Mouse (Mus musculus) testis, adult 2 months (tissue): ENCODE results near the gene Opa1.

Experiments
- CTCF ChIP-seq: fragments of 200-500 bp; IDR thresholded peaks from 2 replicates; pipeline ENCODE4 v1.5.1; 2012; ENCODE audit warnings: low read depth, mild to moderate bottlenecking, inconsistent platforms, low read length, moderate library complexity; ENCODE audit not compliant: control insufficient read depth, insufficient read depth, insufficient replicate concordance
- POLR2A ChIP-seq: fragments of 200-500 bp; IDR thresholded peaks from 2 replicates; pipeline ENCODE4 v1.6.1; 2012; ENCODE audit warnings: low read depth, mild to moderate bottlenecking, inconsistent platforms, low read length, moderate library complexity; ENCODE audit not compliant: control insufficient read depth

GRCm38 (mm10) chr16:29607131-29607530, 28.0 kb downstream of the Opa1 start:
- TF ChIP-seq POLR2A: no peak
- no peak for TF ChIP-seq CTCF
